Mouse (Mus musculus) gastrocnemius, adult 2 months (tissue): Measurements from ENCODE around the gene Vsig4. TPM values are rescaled to one million over a fixed set of nuclear protein-coding genes. Genes with fewer than 3 reads are reported as not detected.
"Not testable (repeated sequence)": the region's sequence is repeated elsewhere in the genome, so short reads cannot be mapped to it uniquely, and the experiment has no call there.

Experiments used
- DNase-seq: peaks from one replicate; pipeline ENCODE4 v3.0.0; 2022
- H3K27ac ChIP-seq: fragments of 200-600 bp; 2 replicates; pipeline ENCODE4 v1.8.1; 2022; ENCODE audit warnings: mild to moderate bottlenecking
- H3K4me3 ChIP-seq: fragments of 200-600 bp; 2 replicates; pipeline ENCODE4 v1.8.1; 2022; ENCODE audit warnings: mild to moderate bottlenecking, moderate library complexity
- CTCF ChIP-seq: fragments of 200-600 bp; IDR thresholded peaks from 2 replicates; pipeline ENCODE4 v1.8.1; 2022; ENCODE audit warnings: antibody characterized with exemption, mild to moderate bottlenecking, moderate library complexity
- intact Hi-C: fragments of 180-260 bp; cut with DNase I; formaldehyde crosslinking; loops from one replicate; pipeline ENCODE4 v1.15.1; 2025
- long read RNA-seq, 2 experiments: library from polyadenylated mRNA; stranded (forward); transcript quantifications; one replicate each; pipeline ENCODE4 v2.0.0; 2021
- microRNA-seq: library from miRNA; unstranded; fragments of <30 nt; microRNA quantifications from one replicate; pipeline ENCODE4 v1.2.0, GENCODE M21; 2021
- total RNA-seq, 2 experiments: library from RNA; stranded (reverse); gene quantifications; 2 replicates each; pipeline ENCODE4 v1.2.3; 2021

Vsig4 gene
- total RNA-seq: not detected
- long read RNA-seq, experiment 1: 0 reads
- long read RNA-seq, experiment 2: 0 reads

DNA sequence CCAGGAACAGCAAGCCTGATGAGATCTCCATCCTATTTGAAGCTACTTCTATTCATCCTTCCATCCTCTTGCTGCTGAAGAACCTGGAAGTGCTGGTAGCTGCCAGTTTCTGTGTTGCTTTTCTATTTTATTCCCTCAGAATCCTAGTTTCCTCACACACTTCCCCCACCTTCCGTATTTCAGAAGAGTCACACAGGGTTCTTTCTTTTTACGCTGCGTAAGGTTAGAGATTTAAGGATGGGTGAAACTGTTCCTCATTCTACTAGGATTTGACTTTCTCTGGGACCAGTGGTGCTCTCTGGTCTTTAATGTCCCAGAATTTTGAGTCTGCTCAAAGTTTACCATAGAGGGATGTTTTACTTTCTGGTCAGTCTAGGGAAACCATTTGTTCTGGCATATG, at the start of gene Vsig4:
Gene Vsig4, minus strand, starts transcription at position 101 of the 400 bp plus-strand sequence.
- DNase-seq: no peak
- intact Hi-C loops: no loop called here
- no peak within 1 kb of the TSS for H3K4me3 ChIP-seq
- TF ChIP-seq CTCF: no peak
- H3K27ac ChIP-seq: no peak within 1 kb of the TSS

GRCm38 (mm10) chrX:96339108-96339507, 45.9 kb upstream of the Vsig4 start:
- TF ChIP-seq CTCF: no peak
- no peak for DNase-seq
- no peak overlapping the region for H3K27ac ChIP-seq
- no peak overlapping the region for H3K4me3 ChIP-seq
- intact Hi-C loops: no loop called here

- intact Hi-C loops: no loop called here
Measured at GRCm38 (mm10) chrX:96329764-96330163, 36.5 kb upstream of the Vsig4 start.

DNA sequence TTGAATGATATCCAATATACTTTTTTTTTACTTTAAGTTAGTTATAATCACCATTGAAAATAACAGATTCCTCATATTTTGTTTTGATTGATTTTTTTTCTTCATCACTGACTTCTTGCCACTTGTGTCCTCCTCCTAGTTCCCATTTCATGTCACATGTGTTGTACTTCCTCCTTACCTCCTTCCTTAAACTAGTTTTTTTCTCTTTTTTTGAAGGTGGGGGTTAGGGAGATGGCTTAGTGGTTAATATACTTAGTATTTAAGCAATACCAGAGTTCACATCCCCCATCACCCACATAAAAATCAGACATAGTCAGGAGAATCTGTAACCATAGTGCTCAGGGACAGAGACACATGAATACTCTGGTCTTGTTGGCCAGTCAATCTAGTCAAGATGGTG, 36.7 kb downstream of the Vsig4 start:
- no peak overlapping the region for H3K27ac ChIP-seq
- intact Hi-C loops: no loop called here
- DNase-seq: no peak
- TF ChIP-seq CTCF: no peak
- H3K4me3 ChIP-seq: no peak overlapping the region

More at GRCm38 (mm10) chrX:96329764-96330163, 36.5 kb upstream of the Vsig4 start:
- no peak overlapping the region for H3K27ac ChIP-seq
- DNase-seq: no peak
- no peak overlapping the region for H3K4me3 ChIP-seq
- peak; percentile 17; the same call in 1 of the 2 replicates for TF ChIP-seq CTCF

- Histone ChIP-seq H3K27ac (no peak overlapping the region), H3K4me3 (no peak overlapping the region)
- intact Hi-C loops: no loop called here
- no peak for DNase-seq
- TF ChIP-seq CTCF: no peak
Measured at GRCm38 (mm10) chrX:96239644-96240043, 53.6 kb downstream of the Vsig4 start.

DNA sequence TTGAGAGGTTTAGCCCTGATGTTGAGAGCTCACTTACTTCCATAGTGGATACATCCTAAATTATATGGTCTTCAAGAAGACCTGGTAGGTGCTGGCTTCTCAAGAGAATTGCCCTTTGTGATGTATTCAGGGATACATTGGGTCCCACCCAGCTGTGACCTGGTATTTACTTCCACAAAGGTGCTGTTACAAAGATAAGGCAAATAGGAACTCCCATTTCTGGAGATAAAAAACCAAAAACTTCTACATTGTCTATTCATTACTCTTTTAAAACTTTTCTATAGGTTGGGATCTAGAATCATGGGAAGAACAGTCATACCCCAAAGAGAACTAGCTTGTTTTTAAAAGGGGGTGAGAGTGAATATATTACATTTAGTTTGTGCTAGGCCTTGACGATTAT, 54.2 kb downstream of the Vsig4 start:
- H3K4me3 ChIP-seq: no peak overlapping the region
- intact Hi-C loops: no loop called here
- no peak for TF ChIP-seq CTCF

DNA sequence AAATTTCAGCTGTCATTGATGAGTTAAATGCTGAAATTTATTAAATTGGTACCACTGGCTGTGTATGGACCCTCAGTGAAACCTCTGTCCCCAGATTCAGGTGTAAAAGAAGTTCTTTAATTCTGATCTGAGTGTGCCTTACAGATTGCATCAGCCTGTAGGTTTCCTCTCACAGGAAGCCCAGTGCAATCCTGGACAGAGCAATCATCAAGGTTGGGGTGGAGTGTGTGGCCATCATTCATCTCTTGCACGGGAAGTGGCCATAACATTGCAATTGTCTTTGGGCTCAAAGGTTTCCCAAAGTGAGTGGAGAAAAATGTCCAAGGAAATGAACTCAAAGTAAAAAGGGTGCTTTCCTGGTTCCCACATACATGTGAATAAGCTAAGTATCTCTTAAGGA, 57.5 kb downstream of the Vsig4 start:
- no peak for TF ChIP-seq CTCF
- no peak overlapping the region for H3K27ac ChIP-seq
- DNase-seq: no peak
- intact Hi-C loops: no loop called here
- no peak overlapping the region for H3K4me3 ChIP-seq

More for the DNA sequence above, 54.2 kb downstream of the Vsig4 start:
- DNase-seq: no peak
- no peak overlapping the region for H3K27ac ChIP-seq

- no peak for DNase-seq
- no peak for TF ChIP-seq CTCF
- Histone ChIP-seq H3K4me3 (no peak overlapping the region), H3K27ac (no peak overlapping the region)
- intact Hi-C loops: no loop called here
Measured at GRCm38 (mm10) chrX:96227030-96227429, 66.2 kb downstream of the Vsig4 start.

GRCm38 (mm10) chrX:96225474-96225873, 67.8 kb downstream of the Vsig4 start:
- no peak for DNase-seq
- no peak for TF ChIP-seq CTCF
- intact Hi-C loops: no loop called here
- no peak overlapping the region for H3K27ac ChIP-seq
- H3K4me3 ChIP-seq: no peak overlapping the region

- Histone ChIP-seq H3K27ac (no peak overlapping the region), H3K4me3 (no peak overlapping the region)
- DNase-seq: no peak
- intact Hi-C loops: no loop called here
- no peak for TF ChIP-seq CTCF
Measured at GRCm38 (mm10) chrX:96224210-96224609, 69.0 kb downstream of the Vsig4 start.

DNA sequence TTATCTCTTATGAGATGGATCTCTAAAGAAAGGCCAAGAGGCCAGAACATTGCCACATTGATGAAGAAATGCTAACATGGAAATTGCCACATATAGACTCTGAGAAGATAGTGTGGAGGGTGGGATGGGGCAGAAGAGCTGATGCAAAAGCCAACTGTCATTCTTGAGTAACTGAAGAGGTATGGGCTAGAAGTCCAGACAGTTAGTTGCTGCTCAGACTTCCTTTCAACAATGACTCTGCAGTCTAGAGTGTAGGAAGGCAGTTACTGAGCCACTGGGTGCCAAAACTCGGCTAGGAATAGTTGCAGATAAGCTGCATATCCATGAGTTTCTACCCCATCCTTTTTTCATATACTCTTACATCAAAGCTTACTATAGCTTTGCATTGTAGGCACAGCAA, 75.2 kb downstream of the Vsig4 start:
- H3K4me3 ChIP-seq: no peak overlapping the region
- no peak for TF ChIP-seq CTCF
- DNase-seq: no peak
- intact Hi-C loops: no loop called here
- no peak overlapping the region for H3K27ac ChIP-seq

DNA sequence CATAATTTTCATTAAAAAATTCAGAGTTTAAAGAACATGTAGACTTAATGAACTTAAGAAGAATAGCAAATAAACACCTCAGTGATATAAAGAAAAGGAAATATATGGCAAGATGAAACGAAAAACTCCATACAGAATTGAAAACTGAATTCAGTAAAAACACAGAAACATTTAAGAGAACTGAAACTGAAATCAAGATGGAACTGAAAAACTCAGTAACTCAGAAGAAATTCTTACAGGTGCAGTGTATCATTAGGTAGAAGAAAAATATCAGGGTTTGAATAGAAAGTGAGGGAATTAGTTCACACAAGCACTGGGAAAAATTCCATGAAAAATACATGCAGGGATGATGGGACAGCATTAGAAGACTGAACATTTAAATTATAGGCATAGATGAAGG, 86.4 kb downstream of the Vsig4 start:
- DNase-seq: no peak
- no peak for TF ChIP-seq CTCF
- intact Hi-C loops: no loop called here
- Histone ChIP-seq H3K27ac (no peak overlapping the region), H3K4me3 (no peak overlapping the region)

DNA sequence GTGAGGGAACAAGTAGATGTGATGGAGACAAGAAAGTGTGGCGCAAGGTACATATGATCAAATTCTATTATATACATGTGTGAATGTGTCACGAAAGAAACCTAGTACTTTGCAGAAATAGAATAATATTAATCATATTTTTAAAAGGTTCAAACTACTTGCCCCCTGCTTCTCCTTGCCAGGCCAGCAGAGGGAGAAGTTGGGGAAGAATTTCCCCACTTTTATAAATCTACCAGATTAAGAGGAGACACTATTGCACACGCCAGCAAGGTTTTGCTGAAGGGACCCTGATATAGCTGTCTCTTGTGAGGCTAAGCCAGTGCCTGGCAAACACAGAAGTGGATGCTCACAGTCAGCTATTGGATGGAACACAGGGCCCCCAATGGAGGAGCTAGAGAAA, 88.1 kb downstream of the Vsig4 start:
- not testable (repeated sequence) for DNase-seq

More for the DNA sequence above, 88.1 kb downstream of the Vsig4 start:
- H3K4me3 ChIP-seq, intact Hi-C loops, H3K27ac ChIP-seq: not testable (repeated sequence)
- TF ChIP-seq CTCF: 0 out of 2 replicates have a peak, but pooled peaks have one; percentile 1

Small RNAs within 50 kb of the gene (microRNA-seq; reads per million reads assigned to microRNA genes)
- 368 reads per million, percentile 63 among the genes with 10 or more reads in this experiment for gene Mir223

Other genes starting within 250 kb of the Vsig4 start
- 10 to 100 TPM; 23.3 to 33.8 TPM for gene Msn, start 197.4 kb downstream of the Vsig4 start, total RNA-seq
- under 1 TPM; 0.23 to 0.56 TPM for gene Heph, start 161.9 kb upstream of the Vsig4 start, total RNA-seq
- not detected for gene Hsf3, start 162.9 kb upstream of the Vsig4 start, total RNA-seq